Mouse (Mus musculus) MEL (cell line): ENCODE results near the gene Gfod1. TPM values are rescaled to one million over a fixed set of nuclear protein-coding genes. Genes with fewer than 3 reads are reported as not detected.

Source experiments
- DNase-seq: peaks from one replicate; pipeline ENCODE4 v3.0.0; 2011; ENCODE audit warnings: low read depth, low spot score
- H3K27ac ChIP-seq: 2 replicates; pipeline ENCODE4 v1.5.1; 2012; ENCODE audit warnings: low read depth, mild to moderate bottlenecking, control low read depth, low read length, moderate library complexity; ENCODE audit not compliant: control insufficient read depth
- H3K27me3 ChIP-seq, 2 experiments: fragments of 150-350 bp in 1 of 2; sonication (generic) in 1 of 2; 2 replicates each; pipeline ENCODE4 v1.6.1; 2012; ENCODE audit warnings: low read length in 2 of 2, mild to moderate bottlenecking in 2 of 2, improper control_type of control experiment in 1 of 2, moderate library complexity in 1 of 2; ENCODE audit not compliant: insufficient read depth in 2 of 2, control insufficient read depth in 1 of 2
- H3K36me3 ChIP-seq, 2 experiments: 2 replicates each; pipeline ENCODE4 v1.6.1; 2012 to 2014; ENCODE audit warnings: low read length in 2 of 2, improper control_type of control experiment in 1 of 2, inconsistent platforms in 1 of 2, mild to moderate bottlenecking in 1 of 2; ENCODE audit not compliant: insufficient read depth in 2 of 2, control insufficient read depth in 1 of 2
- H3K4me1 ChIP-seq, 2 experiments: fragments of 150-350 bp in 1 of 2; sonication (generic) in 1 of 2; 2 replicates each; pipeline ENCODE4 v1.6.1; 2012; ENCODE audit warnings: low read length in 2 of 2, improper control_type of control experiment in 1 of 2, mild to moderate bottlenecking in 1 of 2; ENCODE audit not compliant: insufficient read depth in 2 of 2, control insufficient read depth in 1 of 2
- H3K4me3 ChIP-seq, 2 experiments: fragments of 150-350 bp in 1 of 2; sonication (generic) in 1 of 2; 2 replicates each; pipeline ENCODE4 v1.5.1; 2012; ENCODE audit warnings: low read depth in 2 of 2, low read length in 2 of 2, mild to moderate bottlenecking in 2 of 2, moderate library complexity in 2 of 2, control low read depth in 1 of 2, improper control_type of control experiment in 1 of 2; ENCODE audit not compliant: control insufficient read depth in 1 of 2, insufficient read depth in 1 of 2
- H3K79me2 ChIP-seq: 2 replicates; pipeline ENCODE4 v1.6.1; 2012; ENCODE audit warnings: mild to moderate bottlenecking, low read length, moderate library complexity; ENCODE audit not compliant: control insufficient read depth, poor library complexity, insufficient read depth
- H3K9ac ChIP-seq: 2 replicates; pipeline ENCODE4 v1.6.1; 2012; ENCODE audit warnings: low read depth, mild to moderate bottlenecking, control low read depth, low read length, moderate library complexity; ENCODE audit not compliant: control insufficient read depth, poor library complexity, severe bottlenecking
- H3K9me3 ChIP-seq: fragments of 150-350 bp; sonication (generic); replicated peaks from 2 replicates; pipeline ENCODE4 v1.6.1; 2012; ENCODE audit warnings: mild to moderate bottlenecking, low read length, improper control_type of control experiment, moderate library complexity; ENCODE audit not compliant: insufficient read depth
- CHD1 ChIP-seq: IDR thresholded peaks from 2 replicates; pipeline ENCODE4 v1.6.1; 2012; ENCODE audit warnings: low read depth, mild to moderate bottlenecking, inconsistent platforms, low read length, improper control_type of control experiment
- CHD2 ChIP-seq: IDR thresholded peaks from 2 replicates; pipeline ENCODE4 v1.6.1; 2011; ENCODE audit warnings: low read length, improper control_type of control experiment
- CTCF ChIP-seq, 3 experiments: IDR thresholded peaks in 2 of 3; conservative IDR thresholded peaks in 1 of 3; 2 replicates each; pipeline ENCODE4 v1.5.1; 2011 to 2012; ENCODE audit warnings: low read length in 3 of 3, low read depth in 2 of 3, mild to moderate bottlenecking in 2 of 3, improper control_type of control experiment in 1 of 3, inconsistent platforms in 1 of 3, mixed read lengths in 1 of 3, moderate library complexity in 1 of 3; ENCODE audit not compliant: control insufficient read depth in 1 of 3, insufficient read depth in 1 of 3, poor library complexity in 1 of 3, severe bottlenecking in 1 of 3
- ELF1 ChIP-seq: IDR thresholded peaks from 2 replicates; pipeline ENCODE4 v1.6.1; 2014; ENCODE audit warnings: low read depth, mild to moderate bottlenecking, inconsistent platforms, low read length, improper control_type of control experiment, moderate library complexity
- EP300 ChIP-seq, 2 experiments: IDR thresholded peaks; 2 replicates each; pipeline ENCODE4 v1.6.1; 2011; ENCODE audit warnings: improper control_type of control experiment in 2 of 2, low read length in 2 of 2, low read depth in 1 of 2, mild to moderate bottlenecking in 1 of 2
- ETS1 ChIP-seq: IDR thresholded peaks from 2 replicates; pipeline ENCODE4 v1.6.1; 2012; ENCODE audit warnings: low read depth, mild to moderate bottlenecking, inconsistent platforms, low read length, improper control_type of control experiment, moderate library complexity
- GABPA ChIP-seq: IDR thresholded peaks from 2 replicates; pipeline ENCODE4 v1.6.1; 2012; ENCODE audit warnings: low read depth, mild to moderate bottlenecking, inconsistent platforms, low read length, improper control_type of control experiment, moderate library complexity
- GATA1 ChIP-seq: IDR thresholded peaks from 2 replicates; pipeline ENCODE4 v1.6.1; 2011; ENCODE audit warnings: low read depth, low read length, improper control_type of control experiment
- HCFC1 ChIP-seq: IDR thresholded peaks from 2 replicates; pipeline ENCODE4 v1.6.1; 2012; ENCODE audit warnings: low read depth, mild to moderate bottlenecking, inconsistent platforms, low read length, improper control_type of control experiment, moderate library complexity
- KAT2A ChIP-seq: conservative IDR thresholded peaks from 2 replicates; pipeline ENCODE4 v1.6.1; 2012; ENCODE audit warnings: low read depth, low read length, improper control_type of control experiment, inconsistent platforms
- MAFK ChIP-seq: IDR thresholded peaks from 2 replicates; pipeline ENCODE4 v1.6.1; 2011; ENCODE audit warnings: low read depth, mild to moderate bottlenecking, low read length, improper control_type of control experiment, borderline replicate concordance
- MAX ChIP-seq: IDR thresholded peaks from 2 replicates; pipeline ENCODE4 v1.6.1; 2011; ENCODE audit warnings: low read length, improper control_type of control experiment
- MAZ ChIP-seq: IDR thresholded peaks from 2 replicates; pipeline ENCODE4 v1.6.1; 2012; ENCODE audit warnings: low read depth, mild to moderate bottlenecking, inconsistent platforms, low read length, improper control_type of control experiment
- MYB ChIP-seq: IDR thresholded peaks from 2 replicates; pipeline ENCODE4 v1.6.1; 2011; ENCODE audit warnings: mild to moderate bottlenecking, low read depth, low read length, improper control_type of control experiment
- MYC ChIP-seq: IDR thresholded peaks from 2 replicates; pipeline ENCODE4 v1.6.1; 2011; ENCODE audit warnings: low read depth, mild to moderate bottlenecking, low read length, improper control_type of control experiment, moderate library complexity
- NELFE ChIP-seq: IDR thresholded peaks from 2 replicates; pipeline ENCODE4 v1.6.1; 2011; ENCODE audit warnings: low read depth, low read length, improper control_type of control experiment
- NRF1 ChIP-seq: IDR thresholded peaks from 2 replicates; pipeline ENCODE4 v1.6.1; 2014; ENCODE audit warnings: low read depth, mild to moderate bottlenecking, inconsistent platforms, low read length, improper control_type of control experiment, moderate library complexity; ENCODE audit not compliant: poor library complexity, insufficient read depth, severe bottlenecking
- POLR2A ChIP-seq, 2 experiments: IDR thresholded peaks; 2 replicates each; pipeline ENCODE4 v1.6.1; 2011 to 2012; ENCODE audit warnings: low read length in 2 of 2, mild to moderate bottlenecking in 2 of 2, control low read depth in 1 of 2, improper control_type of control experiment in 1 of 2, low read depth in 1 of 2, moderate library complexity in 1 of 2; ENCODE audit not compliant: control insufficient read depth in 1 of 2, insufficient read depth in 1 of 2, poor library complexity in 1 of 2
- POLR2AphosphoS2 ChIP-seq: IDR thresholded peaks from 2 replicates; pipeline ENCODE4 v1.6.1; 2011; ENCODE audit warnings: low read length, improper control_type of control experiment
- POLR2AphosphoS5 ChIP-seq: IDR thresholded peaks from 2 replicates; pipeline ENCODE4 v1.6.1; 2012; ENCODE audit warnings: low read depth, borderline replicate concordance, mild to moderate bottlenecking, inconsistent platforms, low read length, moderate library complexity, mixed read lengths
- RCOR1 ChIP-seq: IDR thresholded peaks from 2 replicates; pipeline ENCODE4 v1.6.1; 2012; ENCODE audit warnings: low read depth, mild to moderate bottlenecking, inconsistent platforms, low read length, improper control_type of control experiment
- SMC3 ChIP-seq: IDR thresholded peaks from 2 replicates; pipeline ENCODE4 v1.6.1; 2011; ENCODE audit warnings: low read depth, low read length, improper control_type of control experiment
- TCF12 ChIP-seq: IDR thresholded peaks from 2 replicates; pipeline ENCODE4 v1.6.1; 2014; ENCODE audit warnings: low read depth, mild to moderate bottlenecking, inconsistent platforms, low read length, improper control_type of control experiment, moderate library complexity
- UBTF ChIP-seq: IDR thresholded peaks from 2 replicates; pipeline ENCODE4 v1.6.1; 2012; ENCODE audit warnings: low read depth, mild to moderate bottlenecking, inconsistent platforms, low read length, improper control_type of control experiment, moderate library complexity, borderline replicate concordance; ENCODE audit not compliant: insufficient read depth
- USF2 ChIP-seq, 2 experiments: IDR thresholded peaks; 2 replicates each; pipeline ENCODE4 v1.6.1; 2011 to 2012; ENCODE audit warnings: improper control_type of control experiment in 2 of 2, low read length in 2 of 2, borderline replicate concordance in 1 of 2, inconsistent platforms in 1 of 2, low read depth in 1 of 2, mild to moderate bottlenecking in 1 of 2; ENCODE audit not compliant: insufficient read depth in 1 of 2
- ZC3H11A ChIP-seq: IDR thresholded peaks from 2 replicates; pipeline ENCODE4 v1.6.1; 2012; ENCODE audit warnings: low read depth, mild to moderate bottlenecking, inconsistent platforms, low read length, improper control_type of control experiment
- ZKSCAN1 ChIP-seq: IDR thresholded peaks from 2 replicates; pipeline ENCODE4 v1.6.1; 2012; ENCODE audit warnings: low read depth, mild to moderate bottlenecking, inconsistent platforms, low read length, improper control_type of control experiment, moderate library complexity
- ZMIZ1 ChIP-seq: IDR thresholded peaks from 2 replicates; pipeline ENCODE4 v1.6.1; 2012; ENCODE audit warnings: low read depth, mild to moderate bottlenecking, inconsistent platforms, low read length, improper control_type of control experiment, moderate library complexity
- ZNF384 ChIP-seq: IDR thresholded peaks from 2 replicates; pipeline ENCODE4 v1.6.1; 2012; ENCODE audit warnings: low read depth, mild to moderate bottlenecking, inconsistent platforms, low read length, improper control_type of control experiment
- polyA plus RNA-seq, 2 experiments: library from polyadenylated mRNA; stranded (reverse) in 1 of 2; unstranded in 1 of 2; fragments of >175 nt in 1 of 2; fragments of >200 nt in 1 of 2; gene quantifications; 2 replicates each; pipeline versions ENCODE4 v1.2.1 to v1.2.4; 2012; ENCODE audit warnings: low replicate concordance in 2 of 2, low read depth in 1 of 2; ENCODE audit not compliant: insufficient read length in 2 of 2, insufficient read depth in 1 of 2, missing spikeins in 1 of 2
- total RNA-seq: library from RNA; depleted of rRNA; stranded (reverse); fragments of 300-350 nt; gene quantifications from 2 replicates; pipeline ENCODE4 v1.2.3, GENCODE M21; 2012

The Gfod1 gene
- total and polyA plus RNA-seq, 3 experiments = 0.27 to 0.93 TPM; not detected in 1

- no peak overlapping the region for H3K27ac ChIP-seq
- H3K79me2 ChIP-seq = no peaks in the 10 kb centered on the region
- H3K36me3 ChIP-seq = peaks cover 0 to 2% of the 10 kb centered on the region in 2 experiments; a peak in 1 of 4 replicates
- no peaks in the 10 kb centered on the region for H3K9me3 ChIP-seq
- DNase-seq = no peak
- no peak for TF ChIP-seq UBTF
- TF ChIP-seq EP300 (IDR thresholded peaks at IDR 0.05; ENCODE audit: low read depth in 1 of 2, low read length in 2 of 2) = no peak
- no peak for TF ChIP-seq ZKSCAN1
- no peak for TF ChIP-seq NELFE
- no peak for TF ChIP-seq ZMIZ1
- no peak for TF ChIP-seq MAZ
- no peak for TF ChIP-seq SMC3
- no peak for TF ChIP-seq CHD2
- H3K9ac ChIP-seq = no peak overlapping the region
- peaks cover 0 to 5% of the 10 kb centered on the region in 2 experiments; a peak in 2 of 4 replicates for H3K27me3 ChIP-seq
- H3K4me3 ChIP-seq = no peak overlapping the region
- H3K4me1 ChIP-seq = peaks cover 0 to 5% of the 10 kb centered on the region in 2 experiments; a peak in 1 of 4 replicates
Measured at GRCm38 (mm10) chr13:43336425-43337221, 32.7 kb upstream of the Gfod1 start.

DNA sequence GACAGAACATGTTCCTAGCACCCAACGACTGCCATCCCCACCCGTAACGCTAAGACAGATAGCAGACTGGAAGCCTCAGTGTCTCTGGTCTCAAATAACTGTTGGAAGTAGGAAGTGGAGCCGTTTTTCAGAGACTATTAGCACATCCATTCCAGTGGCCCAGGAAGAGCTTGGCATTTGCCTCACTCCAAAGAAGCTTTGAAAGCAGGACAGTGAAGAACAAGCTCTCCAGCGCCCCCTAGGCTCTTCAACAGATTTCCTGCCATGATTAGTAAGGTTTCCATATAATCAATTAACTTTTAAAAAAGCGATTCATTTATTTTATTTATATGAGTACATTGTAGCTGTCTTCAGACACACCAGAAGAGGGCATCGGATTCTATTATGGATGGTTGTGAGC lies 28.6 kb upstream of the Gfod1 start:
- Histone ChIP-seq H3K4me3 (peak overlapping the region; percentile 28 to 35; a peak in 2 of 4 replicates), H3K4me1 (peaks cover 0 to 6% of the 10 kb centered on the region in 2 experiments; a peak in 1 of 4 replicates), H3K9me3 (no peaks in the 10 kb centered on the region), H3K36me3 (peaks cover 0 to 2% of the 10 kb centered on the region in 2 experiments; a peak in 1 of 4 replicates), H3K79me2 (no peaks in the 10 kb centered on the region), H3K27ac (no peak overlapping the region), H3K27me3 (peaks cover 0 to 5% of the 10 kb centered on the region in 2 experiments; a peak in 2 of 4 replicates), H3K9ac (peak overlapping the region; percentile 42; the same call in 1 of the 2 replicates)
- peak; percentile 71 for DNase-seq
- TF ChIP-seq HCFC1 (no peak), ZNF384 (no peak), CTCF (IDR thresholded peaks at IDR 0.05 in 2 of 3, conservative IDR thresholded peaks at IDR 0.05 in 1 of 3; ENCODE audit: control insufficient read depth in 1 of 3, insufficient read depth in 1 of 3, low read depth in 2 of 3, low read length in 3 of 3, poor library complexity in 1 of 3, severe bottlenecking in 1 of 3) (peak; percentile 50 to 61 (median 60)), POLR2A (IDR thresholded peaks at IDR 0.05; ENCODE audit: control insufficient read depth in 1 of 2, insufficient read depth in 1 of 2, low read depth in 1 of 2, low read length in 2 of 2, poor library complexity in 1 of 2) (no peak), CHD1 (no peak), ELF1 (no peak), RCOR1 (no peak), CHD2 (no peak), MAZ (no peak), ZC3H11A (peak; percentile 22; the same call in 1 of the 2 replicates), MAFK (no peak), UBTF (no peak), GABPA (no peak), EP300 (IDR thresholded peaks at IDR 0.05; ENCODE audit: low read depth in 1 of 2, low read length in 2 of 2) (no peak), ZMIZ1 (no peak), SMC3 (peak; percentile 40), NRF1 (no peak), TCF12 (no peak), POLR2AphosphoS2 (no peak), USF2 (IDR thresholded peaks at IDR 0.05; ENCODE audit: borderline replicate concordance in 1 of 2, insufficient read depth in 1 of 2, low read depth in 1 of 2, low read length in 2 of 2) (no peak), MAX (no peak), POLR2AphosphoS5 (no peak), ETS1 (no peak), MYC (no peak), MYB (no peak), KAT2A (no peak), GATA1 (no peak)
